Mouse (Mus musculus): ENCODE data around the gene Ssu2. TPM values are rescaled to one million over a fixed set of nuclear protein-coding genes. Genes with fewer than 3 reads are reported as not detected.

Gene Ssu2
- total and polyA plus RNA-seq, 2 experiments from 2014 or later = 0.33 to 0.99 TPM

DNA sequence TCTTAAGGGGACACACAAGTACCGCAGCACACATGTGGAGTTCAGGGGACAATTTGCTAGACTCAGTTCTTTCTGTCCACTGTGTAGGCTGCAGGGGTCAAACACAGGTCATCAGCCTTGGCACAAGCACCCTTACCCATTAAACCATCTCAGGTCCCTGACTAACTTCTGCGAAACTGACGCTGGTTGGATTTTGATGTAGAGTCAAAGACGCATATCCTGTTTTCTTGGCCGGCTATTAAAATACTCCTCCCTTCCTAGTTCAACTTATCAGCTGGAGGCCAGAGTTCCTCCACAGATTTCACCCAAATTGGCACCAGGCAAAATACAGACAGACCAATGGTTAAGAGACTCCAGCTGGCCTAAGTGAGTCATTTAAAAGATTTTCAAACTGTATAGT is 60.0 kb downstream of the Ssu2 start:
- H3K27me3 ChIP-seq (ENCODE audit: insufficient read depth, low read length) = no peaks in the 10 kb centered on the region
- no peak overlapping the region for H3K4me3 ChIP-seq (ENCODE audit: low read length)
- no peak overlapping the region for H3K9ac ChIP-seq (replicated peaks; ENCODE audit: low read length)
- DNase-seq (ENCODE audit: low spot score) (no peak), ATAC-seq (no peak)
- H3K9me3 ChIP-seq (ENCODE audit: low read length) = no peaks in the 10 kb centered on the region
- no peak overlapping the region for H3K4me2 ChIP-seq (ENCODE audit: low read depth, low read length)
- no peaks in the 10 kb centered on the region for H3K36me3 ChIP-seq (ENCODE audit: insufficient read depth, low read length)
- no peak for TF ChIP-seq CTCF (IDR thresholded peaks at IDR 0.05; ENCODE audit: low read depth)
- WGBS = 88% methylated on average over 5 of the region's 5 CpGs
- H3K27ac ChIP-seq = no peak overlapping the region
- H3K4me1 ChIP-seq (ENCODE audit: insufficient read depth, low read length) = no peaks in the 10 kb centered on the region

- H3K9ac ChIP-seq (replicated peaks; ENCODE audit: low read length) = no peak overlapping the region
- no peak for ATAC-seq
- no peak overlapping the region for H3K27ac ChIP-seq
- no peak for DNase-seq (ENCODE audit: low spot score)
- no peaks in the 10 kb centered on the region for H3K9me3 ChIP-seq (ENCODE audit: low read length)
- TF ChIP-seq CTCF (IDR thresholded peaks at IDR 0.05; ENCODE audit: low read depth) = no peak
- no peak overlapping the region for H3K4me3 ChIP-seq (ENCODE audit: low read length)
- no peaks in the 10 kb centered on the region for H3K36me3 ChIP-seq (ENCODE audit: insufficient read depth, low read length)
- H3K4me1 ChIP-seq (ENCODE audit: insufficient read depth, low read length) = no peaks in the 10 kb centered on the region
- no peaks in the 10 kb centered on the region for H3K27me3 ChIP-seq (ENCODE audit: insufficient read depth, low read length)
- 93% methylated on average over 3 of the region's 3 CpGs for WGBS
- H3K4me2 ChIP-seq (ENCODE audit: low read depth, low read length) = no peak overlapping the region
Measured at GRCm38 (mm10) chr6:112325213-112325612, 62.6 kb downstream of the Ssu2 start.

DNA sequence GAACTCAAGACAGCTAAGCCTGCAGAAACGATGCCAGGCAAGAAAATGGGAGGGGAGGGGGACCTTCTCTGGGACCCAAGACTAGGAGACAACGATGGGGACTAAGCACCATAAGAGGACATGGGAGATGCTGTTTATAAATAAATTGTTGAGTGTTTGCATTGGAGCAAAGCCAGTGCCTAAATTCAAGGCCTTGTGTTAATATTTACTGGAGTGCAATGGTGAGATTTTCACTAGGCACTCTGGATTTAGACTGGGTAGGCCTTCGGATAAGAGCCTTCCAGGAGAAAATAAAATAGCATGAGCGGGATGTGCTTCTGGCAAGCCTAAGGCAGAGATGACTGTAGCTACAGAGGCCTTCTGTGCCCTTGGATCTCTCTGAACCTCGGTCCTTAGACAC is 64.9 kb downstream of the Ssu2 start:
- ATAC-seq (no peak), DNase-seq (ENCODE audit: low spot score) (no peak)
- Histone ChIP-seq H3K9me3 (ENCODE audit: low read length) (no peaks in the 10 kb centered on the region), H3K36me3 (ENCODE audit: insufficient read depth, low read length) (no peaks in the 10 kb centered on the region), H3K4me3 (ENCODE audit: low read length) (no peak overlapping the region), H3K27ac (no peak overlapping the region), H3K4me2 (ENCODE audit: low read depth, low read length) (no peak overlapping the region), H3K27me3 (ENCODE audit: insufficient read depth, low read length) (no peaks in the 10 kb centered on the region), H3K9ac (replicated peaks; ENCODE audit: low read length) (no peak overlapping the region), H3K4me1 (ENCODE audit: insufficient read depth, low read length) (no peaks in the 10 kb centered on the region)
- WGBS = 83% methylated on average over 5 of the region's 5 CpGs
- no peak for TF ChIP-seq CTCF (IDR thresholded peaks at IDR 0.05; ENCODE audit: low read depth)

DNA sequence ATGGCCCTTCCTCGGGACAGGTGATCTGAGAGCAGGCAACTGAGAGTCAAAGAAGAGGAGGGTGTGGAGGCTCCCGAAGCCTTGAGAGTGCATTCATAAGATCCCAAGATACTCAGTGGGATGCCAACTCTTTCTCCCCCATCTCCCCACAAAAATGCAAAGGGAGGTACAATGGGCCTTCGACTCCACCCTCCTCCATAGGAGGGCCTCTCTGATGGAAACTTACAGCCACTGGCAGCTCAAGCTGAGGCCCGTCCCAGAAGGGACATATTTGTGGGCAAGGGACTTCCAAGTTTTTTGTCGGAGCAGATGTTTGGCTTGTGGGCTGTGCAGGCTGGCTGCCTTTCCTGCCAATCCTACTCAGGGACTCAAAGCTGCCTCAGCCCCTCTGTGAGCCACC is 67.1 kb downstream of the Ssu2 start:
- Histone ChIP-seq H3K36me3 (ENCODE audit: insufficient read depth, low read length) (no peaks in the 10 kb centered on the region), H3K9ac (replicated peaks; ENCODE audit: low read length) (no peak overlapping the region), H3K4me3 (ENCODE audit: low read length) (no peak overlapping the region), H3K27me3 (ENCODE audit: insufficient read depth, low read length) (no peaks in the 10 kb centered on the region), H3K4me1 (ENCODE audit: insufficient read depth, low read length) (no peaks in the 10 kb centered on the region), H3K9me3 (ENCODE audit: low read length) (no peaks in the 10 kb centered on the region), H3K27ac (no peak overlapping the region), H3K4me2 (ENCODE audit: low read depth, low read length) (no peak overlapping the region)
- DNase-seq (ENCODE audit: low spot score) (no peak), ATAC-seq (no peak)
- 32% methylated on average over 5 of the region's 5 CpGs for WGBS
- TF ChIP-seq CTCF (IDR thresholded peaks at IDR 0.05; ENCODE audit: low read depth) = no peak

DNA sequence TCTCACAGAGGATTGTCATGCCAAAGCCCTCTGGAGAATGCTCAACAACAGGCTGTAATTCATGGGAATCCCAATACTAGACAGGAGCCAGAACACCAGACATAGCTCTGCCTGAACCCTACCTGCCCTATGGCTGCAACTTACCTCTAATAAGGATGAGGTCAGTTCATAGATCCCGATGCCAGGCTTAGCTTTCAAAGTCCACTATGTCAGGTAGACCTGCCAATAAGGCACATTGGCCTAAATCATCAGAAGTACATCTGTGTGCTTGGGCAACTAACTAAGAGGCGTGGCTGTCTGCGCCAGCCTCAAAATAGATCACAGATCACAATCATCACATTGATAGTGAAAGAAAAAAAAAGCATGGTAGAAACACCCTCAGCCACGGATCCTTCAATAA is 68.4 kb downstream of the Ssu2 start:
- H3K27me3 ChIP-seq (ENCODE audit: insufficient read depth, low read length) = no peaks in the 10 kb centered on the region
- TF ChIP-seq CTCF (IDR thresholded peaks at IDR 0.05; ENCODE audit: low read depth) = no peak

DNA sequence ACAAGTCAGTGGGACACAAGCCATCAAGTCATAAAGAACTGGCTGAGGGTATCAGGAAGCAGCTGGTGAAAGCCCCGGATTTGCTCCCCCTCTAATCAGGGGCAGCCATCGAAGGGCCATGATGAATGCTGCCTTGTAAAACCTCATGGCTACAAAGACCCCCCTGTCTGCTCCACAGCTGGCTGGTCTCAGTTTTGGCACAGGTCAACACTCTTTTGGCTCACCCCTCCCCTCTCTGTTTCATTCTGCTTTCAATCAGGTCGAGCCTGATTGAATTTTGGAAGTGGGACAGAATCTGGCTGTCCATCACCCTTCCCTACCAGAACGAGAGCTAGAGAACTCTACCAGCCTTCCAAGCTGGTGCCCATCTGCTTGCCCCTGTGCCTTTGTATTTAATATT is 76.4 kb downstream of the Ssu2 start:
- no peaks in the 10 kb centered on the region for H3K9me3 ChIP-seq (ENCODE audit: low read length)
- H3K4me2 ChIP-seq (ENCODE audit: low read depth, low read length) = no peak overlapping the region
- DNase-seq (ENCODE audit: low spot score) (peak; percentile 70), ATAC-seq (peak; percentile 91)
- H3K27me3 ChIP-seq (ENCODE audit: insufficient read depth, low read length) = no peaks in the 10 kb centered on the region
- H3K36me3 ChIP-seq (ENCODE audit: insufficient read depth, low read length) = no peaks in the 10 kb centered on the region
- no peak overlapping the region for H3K4me3 ChIP-seq (ENCODE audit: low read length)
- H3K9ac ChIP-seq (replicated peaks; ENCODE audit: low read length) = no peak overlapping the region
- TF ChIP-seq CTCF (IDR thresholded peaks at IDR 0.05; ENCODE audit: low read depth) = no peak
- H3K4me1 ChIP-seq (ENCODE audit: insufficient read depth, low read length) = no peaks in the 10 kb centered on the region
- H3K27ac ChIP-seq = no peak overlapping the region
- 25% methylated on average over 4 of the region's 4 CpGs for WGBS

More for the DNA sequence above, 68.4 kb downstream of the Ssu2 start:
- DNase-seq (ENCODE audit: low spot score) = no peak
- Histone ChIP-seq H3K4me3 (ENCODE audit: low read length) (no peak overlapping the region), H3K9ac (replicated peaks; ENCODE audit: low read length) (no peak overlapping the region), H3K4me2 (ENCODE audit: low read depth, low read length) (no peak overlapping the region), H3K27ac (no peak overlapping the region), H3K4me1 (ENCODE audit: insufficient read depth, low read length) (no peaks in the 10 kb centered on the region), H3K9me3 (ENCODE audit: low read length) (no peaks in the 10 kb centered on the region), H3K36me3 (ENCODE audit: insufficient read depth, low read length) (no peaks in the 10 kb centered on the region)
- ATAC-seq = no peak
- 94% methylated on average over 4 of the region's 4 CpGs for WGBS

- peak; percentile 25 for DNase-seq (ENCODE audit: low spot score)
- no peak overlapping the region for H3K4me2 ChIP-seq (ENCODE audit: low read depth, low read length)
- H3K4me3 ChIP-seq (ENCODE audit: low read length) = no peak overlapping the region
- H3K4me1 ChIP-seq (ENCODE audit: insufficient read depth, low read length) = no peaks in the 10 kb centered on the region
- no peaks in the 10 kb centered on the region for H3K36me3 ChIP-seq (ENCODE audit: insufficient read depth, low read length)
- H3K9me3 ChIP-seq (ENCODE audit: low read length) = no peaks in the 10 kb centered on the region
- TF ChIP-seq CTCF (IDR thresholded peaks at IDR 0.05; ENCODE audit: low read depth) = no peak
- ATAC-seq = peak; percentile 54; the same call in 1 of the 2 replicates
- 41% methylated on average over 6 of the region's 6 CpGs for WGBS
- no peak overlapping the region for H3K9ac ChIP-seq (replicated peaks; ENCODE audit: low read length)
- no peak overlapping the region for H3K27ac ChIP-seq
- H3K27me3 ChIP-seq (ENCODE audit: insufficient read depth, low read length) = no peaks in the 10 kb centered on the region
Measured at GRCm38 (mm10) chr6:112309330-112309938, 78.4 kb downstream of the Ssu2 start.

Other genes with a start within 250 kb of the Ssu2 start
- 17.1 and 17.3 TPM in 2 replicates for gene Lmcd1, start 114.3 kb downstream of the Ssu2 start, total RNA-seq (2014; rRNA removed)
- 12.9 and 15.9 TPM in 2 replicates for gene Lmcd1, start 114.3 kb downstream of the Ssu2 start, polyA plus RNA-seq (2015; fragmentation: Nextera tagmentation; extraction: Ambion mirVana)
- not detected in 2 replicates for gene Cav3, start 71.5 kb upstream of the Ssu2 start, total RNA-seq (2014; rRNA removed)
- 0.16 TPM in 1 of 2 replicates, not detected in the other for gene Cav3, start 71.5 kb upstream of the Ssu2 start, polyA plus RNA-seq (2015; fragmentation: Nextera tagmentation; extraction: Ambion mirVana)
- 5.2 and 8.4 TPM in 2 replicates for gene Oxtr, start 101.9 kb upstream of the Ssu2 start, total RNA-seq (2014; rRNA removed)
- gene Oxtr, start 101.9 kb upstream of the Ssu2 start, polyA plus RNA-seq (2015; fragmentation: Nextera tagmentation; extraction: Ambion mirVana) = 2.2 and 2.7 TPM in 2 replicates